Mouse (Mus musculus) splenic B cell, adult 2 months (primary cell): Measurements from ENCODE around the gene Tmem213.

Experiments used
- DNase-seq: peaks from one replicate; pipeline ENCODE4 v3.0.0-alpha.2; 2011; ENCODE audit warnings: low read depth, low spot score
- H3K27me3 ChIP-seq: 2 replicates; pipeline ENCODE4 v1.6.1; 2012; ENCODE audit warnings: mild to moderate bottlenecking, low read length, moderate library complexity, mixed read lengths; ENCODE audit not compliant: control insufficient read depth, poor library complexity, insufficient read depth, severe bottlenecking
- H3K36me3 ChIP-seq: 2 replicates; pipeline ENCODE4 v1.6.1; 2012; ENCODE audit warnings: mild to moderate bottlenecking, low read length, moderate library complexity, mixed read lengths; ENCODE audit not compliant: control insufficient read depth, poor library complexity, insufficient read depth, severe bottlenecking

Gene Tmem213

DNA sequence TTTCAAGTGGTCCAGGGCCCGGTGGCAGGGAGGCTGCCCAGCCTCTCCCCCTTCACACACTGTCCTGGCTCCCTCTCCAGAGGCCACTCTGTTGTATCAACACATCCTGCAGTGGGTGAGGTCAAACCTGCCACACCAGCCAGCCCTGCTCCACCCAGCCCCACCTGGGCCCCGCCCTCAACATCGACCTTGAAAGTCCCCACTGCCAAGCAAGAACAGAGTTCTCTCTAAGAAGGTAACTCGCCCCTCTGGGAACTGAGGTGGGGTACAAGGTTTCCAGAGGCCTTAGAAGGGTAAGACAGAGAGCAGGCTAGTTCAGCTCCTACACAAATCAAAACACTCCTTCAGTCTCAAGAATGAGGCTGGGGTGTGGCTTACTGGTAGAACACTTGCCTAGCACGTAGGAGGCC is 12.1 kb upstream of the Tmem213 start:
- no peak for DNase-seq
- H3K36me3 ChIP-seq, result no peaks in the 10 kb centered on the region

DNA sequence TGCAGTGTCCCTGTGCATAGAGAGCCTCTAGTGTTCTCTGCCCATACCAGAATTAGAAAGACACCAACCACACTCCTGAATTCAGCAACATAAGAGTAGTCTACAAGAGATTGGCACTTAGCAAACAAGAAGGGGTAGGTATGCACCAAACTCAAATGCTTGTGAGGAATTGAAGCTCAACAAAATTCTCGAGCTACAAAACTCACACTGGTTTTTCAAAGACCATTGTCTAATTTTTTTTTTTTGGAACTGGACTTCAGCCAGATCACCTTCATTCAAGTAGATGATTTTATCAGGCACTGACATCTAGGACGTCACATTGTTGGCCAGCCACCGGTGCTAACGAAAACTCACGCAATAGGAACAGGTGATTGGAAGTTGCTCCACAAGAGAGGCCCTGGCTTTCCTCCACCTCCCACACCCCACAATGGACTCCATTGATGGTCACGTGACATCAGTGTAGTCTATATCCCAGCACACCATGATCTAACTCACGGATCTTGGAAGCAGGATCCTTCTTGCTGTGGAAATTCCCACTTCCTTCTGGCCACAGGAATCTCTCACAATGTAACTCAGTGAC is 6.7 kb upstream of the Tmem213 start:
- Histone ChIP-seq H3K27me3 (no peaks in the 10 kb centered on the region), H3K36me3 (no peaks in the 10 kb centered on the region)
- DNase-seq, result no peak

More for the DNA sequence above, 12.1 kb upstream of the Tmem213 start:
- H3K27me3 ChIP-seq, result no peaks in the 10 kb centered on the region

DNA sequence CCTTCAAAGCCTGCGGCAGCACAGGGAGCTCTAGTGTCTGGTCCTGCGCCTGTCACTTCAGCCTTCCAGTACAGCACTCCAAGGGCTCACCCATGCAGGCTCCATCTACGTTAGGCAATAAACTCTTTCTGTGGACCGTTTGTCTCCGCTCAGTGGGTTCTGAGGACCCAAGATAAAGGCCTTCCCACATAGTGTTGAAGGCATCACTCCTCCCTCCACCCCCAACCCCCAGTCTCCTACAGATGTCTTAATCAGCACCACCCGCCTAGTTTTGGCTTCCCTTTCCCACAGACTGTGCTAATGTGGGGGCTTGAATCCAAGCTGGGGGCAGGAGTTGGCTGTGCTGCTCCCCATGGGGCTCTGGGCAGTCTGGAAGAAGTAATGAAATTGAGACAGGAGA is 5.3 kb upstream of the Tmem213 start:
- Histone ChIP-seq H3K36me3 (no peaks in the 10 kb centered on the region), H3K27me3 (no peaks in the 10 kb centered on the region)
- DNase-seq, result no peak

DNA sequence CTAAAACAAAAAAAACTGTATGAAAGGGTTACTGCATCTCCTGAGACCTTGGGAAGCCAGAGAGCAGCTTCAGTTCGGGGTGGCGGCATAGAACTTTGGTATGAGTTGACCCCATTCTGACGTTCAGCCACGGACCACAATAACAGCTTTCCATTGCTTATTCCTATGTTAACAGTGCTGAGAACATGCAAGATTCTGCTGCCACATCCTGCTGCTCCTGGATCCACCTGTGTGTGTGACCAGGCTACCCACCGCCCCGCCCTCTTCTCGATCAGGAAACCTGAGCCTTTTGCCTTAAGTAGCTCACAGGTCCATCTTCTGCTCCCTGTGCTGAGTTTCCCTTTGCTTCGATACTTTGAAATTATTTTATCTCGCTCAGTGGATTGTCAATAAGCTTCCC is 3.1 kb upstream of the Tmem213 start:
- no peaks in the 10 kb centered on the region for H3K27me3 ChIP-seq
- no peak for DNase-seq

DNA sequence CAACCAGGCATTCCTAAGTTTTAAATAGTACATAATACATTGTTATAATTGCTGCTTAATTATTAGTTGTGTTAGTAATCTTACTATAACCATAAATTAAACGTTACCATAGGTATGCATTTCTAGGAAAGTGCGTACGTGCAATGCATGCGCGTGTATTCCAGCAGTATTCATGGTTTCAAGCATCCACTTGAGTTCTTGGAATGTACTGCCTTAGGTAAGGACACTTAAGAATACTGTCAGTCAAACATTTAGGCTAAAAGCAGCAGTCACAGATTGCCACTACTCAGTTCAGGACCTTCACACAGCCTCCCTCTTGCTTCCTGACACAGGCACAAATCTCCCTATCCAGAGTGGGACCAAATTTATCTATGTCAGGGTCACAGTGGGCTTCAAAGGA is 606 bp upstream of the Tmem213 start:
- no peak for DNase-seq
- Histone ChIP-seq H3K27me3 (no peaks in the 10 kb centered on the region), H3K36me3 (no peaks in the 10 kb centered on the region)

More for the DNA sequence above, 3.1 kb upstream of the Tmem213 start:
- H3K36me3 ChIP-seq, result no peaks in the 10 kb centered on the region

DNA sequence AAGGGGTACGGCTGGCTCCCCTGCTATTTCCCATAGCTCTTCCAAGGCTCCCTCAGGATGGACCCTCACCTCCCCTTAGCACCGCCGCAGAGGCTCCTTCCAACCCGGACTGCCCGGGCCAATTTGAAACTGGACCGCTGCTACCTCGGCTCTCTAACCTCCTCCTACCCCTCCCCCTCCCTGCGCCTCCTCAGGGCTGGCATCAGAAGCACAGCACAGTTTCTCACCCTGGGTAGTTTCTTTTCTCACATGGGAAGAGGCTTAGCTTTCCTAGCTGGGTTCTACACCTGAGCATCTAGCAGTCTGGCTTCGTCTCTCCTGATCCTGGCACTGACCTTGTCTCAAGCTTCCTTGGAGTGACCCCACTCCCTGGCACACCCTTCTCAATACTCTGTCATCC is 816 bp downstream of the Tmem213 start:
- no peak for DNase-seq
- Histone ChIP-seq H3K36me3 (no peaks in the 10 kb centered on the region), H3K27me3 (no peaks in the 10 kb centered on the region)

DNA sequence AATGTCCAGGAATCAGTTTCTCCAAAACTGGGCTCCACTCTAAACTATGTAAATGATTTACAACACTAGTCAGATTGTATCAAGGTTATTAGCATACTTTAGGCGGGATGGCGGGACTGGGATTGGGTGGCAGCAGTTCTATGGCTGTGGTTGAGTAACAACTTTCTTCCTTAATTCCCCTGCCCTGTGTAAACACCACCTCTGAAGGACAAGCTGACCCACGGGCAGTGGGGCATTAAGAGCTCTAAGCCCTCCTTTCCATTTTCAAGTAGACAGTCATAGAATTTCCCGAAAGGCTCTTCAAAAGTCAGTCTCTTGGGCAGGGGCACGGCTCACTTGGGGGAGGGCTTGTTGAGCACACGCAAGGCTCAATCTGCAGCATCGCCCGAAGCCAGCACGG is 1.8 kb downstream of the Tmem213 start:
- DNase-seq, result no peak
- Histone ChIP-seq H3K27me3 (no peaks in the 10 kb centered on the region), H3K36me3 (no peaks in the 10 kb centered on the region)

DNA sequence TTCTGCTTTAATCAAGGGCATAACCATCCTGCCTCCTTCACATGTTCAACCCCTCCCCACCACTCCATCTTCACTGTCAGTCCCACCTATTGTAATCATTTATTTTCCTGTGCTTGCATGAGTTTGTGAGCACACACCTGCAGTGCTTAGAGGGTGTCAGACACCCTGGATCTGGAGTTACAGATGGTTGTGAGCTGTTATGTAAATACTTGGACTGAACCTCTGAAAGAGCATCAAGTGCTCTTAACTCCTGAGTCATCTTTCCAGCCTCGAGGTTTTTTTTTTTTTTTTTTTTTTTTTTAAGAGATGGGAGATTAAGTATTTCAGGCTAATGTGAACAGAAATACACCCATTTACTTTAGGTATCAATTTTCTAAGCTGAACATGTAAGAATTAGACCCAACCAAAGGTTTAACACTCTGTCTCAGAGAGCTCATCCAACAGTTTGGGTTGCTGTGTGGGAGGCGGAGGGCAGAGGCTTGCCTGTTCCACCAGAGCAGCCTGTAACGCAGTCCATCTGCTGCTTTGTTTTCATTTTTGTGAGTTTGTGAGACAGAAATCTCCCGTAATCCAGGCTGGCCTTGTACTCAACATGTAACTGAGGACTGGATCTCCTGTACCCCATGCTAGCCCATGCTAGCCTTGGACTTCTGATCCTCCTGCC is 7.2 kb downstream of the Tmem213 start:
- H3K27me3 ChIP-seq, result no peaks in the 10 kb centered on the region
- no peaks in the 10 kb centered on the region for H3K36me3 ChIP-seq
- no peak for DNase-seq

DNA sequence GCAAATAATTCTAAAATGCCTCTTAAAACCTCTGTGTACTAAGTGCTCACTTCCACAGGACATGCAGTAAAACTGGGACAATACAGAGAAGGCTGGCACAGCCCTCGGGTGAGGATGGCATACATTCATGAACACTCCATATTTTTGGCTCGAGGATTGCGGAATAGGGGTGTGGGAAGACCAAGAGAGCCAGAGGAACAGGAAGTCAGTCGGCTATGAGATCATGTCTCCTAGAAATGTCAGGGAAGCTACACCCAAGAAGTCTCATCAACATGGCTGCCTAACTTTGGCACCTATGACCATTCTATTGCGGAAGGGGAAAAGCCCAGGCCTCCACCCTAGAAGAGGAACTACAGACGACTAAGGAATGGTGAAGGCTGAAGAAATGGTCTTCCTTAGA is 9.3 kb downstream of the Tmem213 start:
- Histone ChIP-seq H3K36me3 (no peaks in the 10 kb centered on the region), H3K27me3 (no peaks in the 10 kb centered on the region)
- DNase-seq, result no peak

DNA sequence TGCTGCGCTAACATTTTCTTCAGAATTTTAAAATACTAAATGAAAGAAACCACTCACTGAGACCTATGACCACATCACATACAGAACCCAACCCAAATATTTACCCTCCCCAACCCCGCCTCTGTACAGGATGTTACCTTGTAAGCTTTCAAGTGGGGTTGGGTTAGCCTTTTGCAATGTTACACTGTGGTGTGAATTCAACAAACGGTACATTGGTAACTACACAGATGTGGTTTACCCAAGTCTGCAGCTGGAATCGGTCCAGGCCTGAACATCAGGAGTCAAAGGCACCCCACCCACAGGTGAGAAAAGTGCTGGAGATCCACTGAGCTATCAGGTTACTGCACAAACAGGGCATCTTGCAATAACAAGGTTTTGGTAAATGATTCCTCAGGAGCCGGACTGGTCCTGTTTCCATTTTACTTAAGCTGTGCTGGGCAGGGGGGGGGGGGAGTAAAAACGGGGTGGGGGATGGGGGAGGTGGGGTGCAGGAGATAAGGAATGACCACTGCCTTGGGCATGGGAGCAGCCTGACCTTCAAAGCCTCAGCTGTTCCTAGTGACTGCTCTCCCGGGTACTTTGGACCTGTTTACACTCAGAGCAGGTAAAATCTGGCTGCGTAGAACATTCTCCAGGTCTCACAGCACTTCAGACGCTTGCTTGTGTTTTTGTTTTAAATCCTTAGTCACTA is 11.8 kb downstream of the Tmem213 start:
- H3K36me3 ChIP-seq, result no peaks in the 10 kb centered on the region
- DNase-seq, result no peak
- no peaks in the 10 kb centered on the region for H3K27me3 ChIP-seq

DNA sequence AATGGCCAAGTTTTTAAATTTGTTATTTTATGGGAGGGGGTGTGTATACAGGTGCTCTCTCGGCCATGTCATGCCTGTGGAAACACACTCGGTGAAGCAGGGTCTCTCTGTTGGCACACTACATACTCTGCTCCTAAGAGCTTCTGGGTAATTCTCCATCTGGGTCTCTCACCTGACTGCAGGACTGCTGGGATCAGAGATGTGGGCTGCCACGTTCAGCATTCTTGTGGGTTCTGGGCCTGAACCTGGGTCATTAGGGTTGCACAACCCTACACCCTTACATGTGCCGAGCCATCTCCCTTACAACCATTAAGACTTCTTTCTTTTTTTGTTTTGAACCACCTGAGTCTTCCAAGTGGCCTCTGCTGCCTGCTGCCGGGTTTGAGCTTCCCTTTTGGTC is 12.8 kb downstream of the Tmem213 start:
- DNase-seq, result no peak
- Histone ChIP-seq H3K36me3 (no peaks in the 10 kb centered on the region), H3K27me3 (no peaks in the 10 kb centered on the region)

DNA sequence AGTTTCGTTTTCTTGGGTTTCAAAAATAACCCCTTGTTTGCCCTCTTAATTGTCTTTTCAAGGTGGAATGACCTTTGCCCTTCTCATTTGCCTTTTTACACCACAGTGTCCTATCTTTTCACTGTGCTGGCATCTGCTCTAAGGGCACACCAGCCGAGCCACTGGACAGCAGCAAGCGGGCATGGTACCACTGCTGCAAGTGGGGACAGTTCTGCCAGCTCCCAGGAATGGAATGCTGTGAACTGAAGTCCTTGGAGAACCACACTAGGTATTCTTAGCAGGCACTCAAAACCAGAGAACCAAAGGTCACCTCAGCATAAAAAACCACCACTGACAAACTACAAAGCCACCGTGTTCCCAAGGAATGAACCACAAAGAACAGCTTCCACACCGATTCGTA is 13.7 kb downstream of the Tmem213 start:
- H3K36me3 ChIP-seq, result no peaks in the 10 kb centered on the region
- no peak for DNase-seq
- no peaks in the 10 kb centered on the region for H3K27me3 ChIP-seq

DNA sequence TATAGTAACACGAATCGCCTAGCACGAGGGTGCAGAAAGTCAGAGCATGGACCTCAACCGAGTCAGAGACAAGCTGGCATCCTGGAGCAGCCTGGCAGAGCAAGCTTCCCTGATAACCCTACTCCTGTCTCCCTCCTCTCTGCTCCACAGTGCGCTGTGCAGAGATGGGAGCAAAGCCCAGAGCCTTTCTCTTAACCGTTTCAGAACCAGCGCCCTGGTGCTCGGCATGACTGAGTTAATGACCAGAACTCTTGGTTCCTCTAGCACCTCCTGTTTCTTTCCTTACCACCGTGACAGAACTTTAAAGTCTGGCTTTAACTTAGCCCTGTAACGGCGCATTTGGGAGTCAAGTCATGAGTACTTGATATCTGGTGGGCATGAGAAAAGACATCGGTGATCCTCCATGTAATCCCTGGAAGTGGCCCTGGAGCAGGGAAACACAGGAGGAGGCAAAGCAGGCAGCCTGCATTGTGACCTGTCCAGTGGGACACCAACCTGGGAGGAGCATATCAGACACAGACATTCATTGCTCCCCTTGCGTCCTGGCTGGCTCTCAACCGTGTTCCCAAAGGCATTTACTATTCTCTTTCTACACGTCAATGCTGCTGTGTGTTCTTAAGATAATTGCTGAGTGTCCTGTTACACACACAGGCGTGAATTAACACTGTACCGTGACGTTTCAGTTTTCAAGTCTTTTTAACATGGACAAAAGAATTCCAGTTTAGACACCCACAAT is 14.6 kb downstream of the Tmem213 start:
- no peak for DNase-seq
- no peaks in the 10 kb centered on the region for H3K27me3 ChIP-seq
- H3K36me3 ChIP-seq, result no peaks in the 10 kb centered on the region

DNA sequence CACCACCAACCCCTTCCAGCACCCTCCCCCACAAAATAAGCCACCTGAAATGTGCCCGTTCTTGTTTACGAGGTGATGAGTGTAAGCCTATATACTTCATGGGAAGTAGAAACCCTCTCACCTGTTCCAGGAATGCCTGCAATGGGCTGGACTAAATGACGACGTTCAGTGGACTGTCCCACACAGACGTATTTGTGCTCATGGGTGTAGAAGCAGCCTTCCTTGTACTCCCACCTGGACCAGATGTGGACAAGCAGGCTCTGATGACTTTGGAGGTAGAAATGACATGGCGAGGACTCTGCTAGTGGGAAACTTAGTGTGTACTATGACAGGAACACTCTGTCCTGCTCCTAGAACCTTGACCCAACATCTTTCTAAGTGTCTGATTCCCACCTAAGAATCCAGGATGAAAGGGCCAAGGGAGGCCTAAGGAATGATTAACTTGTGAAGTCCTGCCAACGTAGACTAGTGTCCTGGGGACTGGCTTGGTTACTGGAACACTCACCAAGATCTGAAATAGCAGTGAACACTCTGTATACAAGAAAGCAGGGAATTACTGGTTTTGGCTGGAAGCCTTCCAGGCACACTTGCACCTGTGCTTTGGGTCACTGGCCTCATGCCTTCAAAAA is 15.3 kb downstream of the Tmem213 start, which contains the start of gene Atp6v0a4:
Gene Atp6v0a4, minus strand, starts transcription at position 380 of the 629 bp plus-strand sequence.
- Histone ChIP-seq H3K36me3 (no peaks in the 10 kb centered on the region), H3K27me3 (no peaks in the 10 kb centered on the region)
- DNase-seq, result no peak
